Mouse (Mus musculus) kidney, adult 2 months (tissue): ENCODE data around the gene Nkain1.

ENCODE experiments used
- CTCF ChIP-seq: fragments of 200-500 bp; conservative IDR thresholded peaks from 2 replicates; pipeline ENCODE4 v1.5.1; 2011; ENCODE audit warnings: low read depth, mild to moderate bottlenecking, control low read depth, low read length, moderate library complexity, mixed read lengths; ENCODE audit not compliant: insufficient read depth, insufficient read length
- POLR2A ChIP-seq: fragments of 200-500 bp; IDR thresholded peaks from one replicate; pipeline ENCODE4 v1.6.1; 2011; ENCODE audit warnings: low read depth, low read length, control low read depth

DNA sequence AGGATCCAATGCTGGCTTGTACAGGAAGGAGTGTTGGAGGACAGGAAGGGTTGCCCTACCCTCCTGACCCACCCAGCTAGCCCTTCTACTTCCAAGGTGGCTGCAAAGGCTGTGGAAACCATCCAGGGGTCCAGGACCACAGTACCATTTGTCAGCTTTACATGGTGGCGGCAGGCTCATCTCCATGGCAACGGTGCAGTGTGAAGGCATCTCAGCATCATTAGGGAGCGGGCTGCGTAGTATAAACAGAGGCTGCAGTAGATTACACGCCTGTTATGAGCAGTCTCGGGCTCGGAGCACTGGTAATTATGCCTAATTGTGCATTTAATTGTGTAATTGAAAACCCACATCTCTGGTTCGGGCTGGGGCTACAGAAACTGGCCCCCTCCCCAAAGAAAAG, 10.2 kb downstream of the Nkain1 start:
- TF ChIP-seq POLR2A = no peak
- no peak for TF ChIP-seq CTCF
